Mouse (Mus musculus) neural tube, embryonic 12.5 days (tissue): ENCODE data around the gene Cdr2l. TPM values are rescaled to one million over a fixed set of nuclear protein-coding genes. Genes with fewer than 3 reads are reported as not detected.

ENCODE experiments used
- ATAC-seq: fragments of 200-750 bp; cut with Nextera tagmentation; 2 replicates; pipeline ENCODE4 v1.8.0; 2017; ENCODE audit warnings: low read depth, mild to moderate bottlenecking, moderate TSS enrichment, moderate library complexity; ENCODE audit not compliant: low FRiP score
- H3K27ac ChIP-seq: fragments of 300-500 bp; sonication (generic); 2 replicates; pipeline ENCODE4 v1.5.1; 2016
- H3K27me3 ChIP-seq: fragments of 300-500 bp; sonication (generic); replicated peaks from 2 replicates; pipeline ENCODE4 v1.6.1; 2016; ENCODE audit warnings: mild to moderate bottlenecking
- H3K36me3 ChIP-seq: fragments of 300-500 bp; sonication (generic); 2 replicates; pipeline ENCODE4 v1.6.1; 2016; ENCODE audit warnings: mild to moderate bottlenecking
- H3K4me1 ChIP-seq: fragments of 300-500 bp; sonication (generic); 2 replicates; pipeline ENCODE4 v1.6.1; 2016
- H3K4me2 ChIP-seq: fragments of 300-500 bp; sonication (generic); replicated peaks from 2 replicates; pipeline ENCODE4 v1.6.1; 2016; ENCODE audit warnings: mild to moderate bottlenecking
- H3K4me3 ChIP-seq: fragments of 300-500 bp; sonication (generic); 2 replicates; pipeline ENCODE4 v1.5.1; 2016
- H3K9ac ChIP-seq: fragments of 300-500 bp; sonication (generic); 2 replicates; pipeline ENCODE4 v1.6.1; 2016; ENCODE audit warnings: mild to moderate bottlenecking
- H3K9me3 ChIP-seq: fragments of 300-500 bp; sonication (generic); 2 replicates; pipeline ENCODE4 v1.6.1; 2016; ENCODE audit warnings: mild to moderate bottlenecking
- WGBS: fragments of 180-500 bp; shearing (Covaris S2); methylation state at CpG from one replicate; pipeline ENCODE4 v1.1.7; 2016; 5-methylcytosine and 5-hydroxymethylcytosine counted together
- polyA plus RNA-seq: library from polyadenylated mRNA; unstranded; fragments of >200 nt; fragmentation: Nextera tagmentation; extraction: Ambion mirVana; gene quantifications from 2 replicates; pipeline ENCODE4 v1.2.1, GENCODE M21; 2016

Gene Cdr2l
- 30.0 and 30.1 TPM in 2 replicates for polyA plus RNA-seq

DNA sequence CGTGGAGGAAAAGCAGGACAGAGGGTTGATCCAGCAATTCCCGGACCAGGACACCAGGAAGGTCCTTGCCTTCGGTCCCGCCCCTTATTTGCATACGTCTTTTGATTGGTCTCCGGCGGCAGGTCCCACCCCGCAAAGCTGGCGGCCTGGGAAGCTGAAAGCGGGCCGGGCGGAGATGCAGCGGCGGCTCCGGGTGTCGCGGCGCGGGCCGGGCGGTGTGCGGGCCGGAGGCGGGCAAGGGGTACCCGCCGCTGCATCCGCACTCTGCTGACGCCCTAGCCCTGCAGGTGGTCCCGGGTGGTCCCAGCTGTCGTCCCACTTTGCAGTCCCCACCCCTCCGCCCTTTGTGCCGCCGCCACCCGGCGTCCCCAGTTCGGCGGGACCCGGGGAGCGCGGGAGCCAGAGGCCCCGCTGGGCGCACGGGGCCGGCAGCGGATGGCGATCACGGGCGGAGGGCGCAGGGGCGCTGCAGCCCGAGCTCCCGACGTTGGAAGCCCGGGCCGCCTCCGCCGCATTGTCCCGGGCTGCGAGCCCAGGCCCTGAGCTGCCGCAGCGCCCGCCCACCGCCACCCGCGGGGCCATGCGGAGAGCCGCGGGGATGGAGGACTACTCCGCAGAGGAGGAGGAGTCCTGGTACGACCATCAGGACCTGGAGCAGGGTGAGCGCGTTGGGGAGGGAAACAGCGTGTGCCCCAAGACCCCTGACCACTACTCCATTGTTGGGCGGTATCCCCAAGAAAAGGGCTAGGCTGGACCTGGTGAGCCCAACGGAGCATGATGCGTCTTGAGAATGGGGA lies at the start of gene Cdr2l:
TSS of gene Cdr2l (plus strand) at position 174 of the 797 bp plus-strand sequence.
- Histone ChIP-seq H3K4me3 (peak within 1 kb of the TSS; percentile 80), H3K9me3 (no peaks in the 10 kb centered on the region), H3K27ac (peak within 1 kb of the TSS; percentile 86), H3K9ac (peak within 1 kb of the TSS; percentile 93), H3K4me2 (peak within 1 kb of the TSS; percentile 84), H3K4me1 (peaks cover 42% of the 10 kb centered on the region), H3K36me3 (no peaks in the 10 kb centered on the region), H3K27me3 (no peaks in the 10 kb centered on the region)
- WGBS, result under 1% methylated on average over 76 of the region's 76 CpGs
- ATAC-seq, result peak; percentile 87

GRCm38 (mm10) chr11:115334531-115334930 lies 47.2 kb upstream of the Cdr2l start, which contains the start of gene Otop3:
TSS of gene Otop3 (plus strand) at chr11:115334731.
- ATAC-seq, result peak; percentile 44
- peaks cover 43% of the 10 kb centered on the region for H3K27me3 ChIP-seq
- no peak within 1 kb of the TSS; the same call in 1 of the 2 replicates for H3K9ac ChIP-seq
- H3K27ac ChIP-seq, result no peak within 1 kb of the TSS
- H3K4me1 ChIP-seq, result peaks cover 7% of the 10 kb centered on the region
- peak within 1 kb of the TSS; percentile 58 for H3K4me2 ChIP-seq
- peak within 1 kb of the TSS; percentile 19; the same call in 1 of the 2 replicates for H3K4me3 ChIP-seq
- H3K9me3 ChIP-seq, result no peaks in the 10 kb centered on the region
- WGBS, result 3% methylated on average over 29 of the region's 29 CpGs
- no peaks in the 10 kb centered on the region for H3K36me3 ChIP-seq

DNA sequence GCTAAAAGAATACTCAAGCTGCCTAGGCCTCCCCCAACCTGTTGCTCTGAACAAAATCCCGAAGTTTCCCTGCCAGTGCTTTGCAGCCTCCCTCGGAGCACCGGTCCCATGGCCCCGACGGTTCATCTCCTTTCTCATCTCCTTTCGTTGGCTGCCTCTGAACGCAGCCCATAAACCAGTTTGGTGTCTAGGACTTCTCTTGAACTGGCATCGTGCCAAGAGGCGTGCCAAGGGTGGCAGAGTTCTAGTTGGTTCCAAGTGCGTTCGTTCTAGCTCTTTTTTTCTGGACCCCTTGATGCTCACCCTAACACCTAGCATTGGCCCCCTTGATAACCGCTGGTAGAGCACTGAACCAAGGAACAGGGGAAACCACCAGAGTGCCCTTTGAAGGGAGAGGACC lies 46.5 kb upstream of the Cdr2l start:
- 64% methylated on average over 12 of the region's 12 CpGs for WGBS
- Histone ChIP-seq H3K27ac (no peak overlapping the region), H3K27me3 (peaks cover 43% of the 10 kb centered on the region), H3K36me3 (no peaks in the 10 kb centered on the region), H3K9ac (no peak overlapping the region), H3K4me3 (no peak overlapping the region), H3K4me2 (peak overlapping the region; percentile 58; the same call in 1 of the 2 replicates), H3K9me3 (no peaks in the 10 kb centered on the region), H3K4me1 (peaks cover 7% of the 10 kb centered on the region)
- no peak for ATAC-seq

- Histone ChIP-seq H3K4me1 (peaks cover 7% of the 10 kb centered on the region), H3K4me3 (no peak overlapping the region), H3K9ac (no peak overlapping the region), H3K27me3 (peaks cover 48% of the 10 kb centered on the region), H3K36me3 (no peaks in the 10 kb centered on the region), H3K27ac (no peak overlapping the region), H3K4me2 (no peak overlapping the region), H3K9me3 (no peaks in the 10 kb centered on the region)
- no peak for ATAC-seq
- 22% methylated on average over 6 of the region's 6 CpGs for WGBS
These were observed 45.6 kb upstream of the Cdr2l start for GRCm38 (mm10) chr11:115336115-115336514.

DNA sequence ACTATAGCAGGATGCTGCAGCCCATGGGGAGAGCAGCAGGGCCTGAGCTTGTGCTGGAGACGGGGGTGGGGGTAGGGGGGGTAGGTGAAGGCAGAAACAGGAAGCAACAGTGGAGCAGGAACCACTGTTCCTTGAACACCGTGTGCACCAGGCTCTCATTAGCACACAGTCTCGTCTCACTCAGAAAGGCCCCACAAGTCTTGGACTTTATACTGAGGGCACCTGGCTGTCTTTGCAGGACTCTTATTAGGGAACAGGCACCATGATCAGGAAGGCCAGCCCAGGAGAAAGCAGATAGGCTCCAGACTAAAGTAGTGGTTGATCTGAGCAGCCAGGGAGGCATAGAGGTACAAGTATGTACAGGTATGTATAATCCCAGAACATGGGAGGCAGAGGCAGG lies 44.4 kb upstream of the Cdr2l start:
- no peak overlapping the region for H3K4me2 ChIP-seq
- H3K27ac ChIP-seq, result no peak overlapping the region
- WGBS, result 74% methylated on average over 3 of the region's 3 CpGs
- no peaks in the 10 kb centered on the region for H3K36me3 ChIP-seq
- H3K4me1 ChIP-seq, result peaks cover 7% of the 10 kb centered on the region
- peaks cover 46% of the 10 kb centered on the region for H3K27me3 ChIP-seq
- H3K4me3 ChIP-seq, result no peak overlapping the region
- H3K9me3 ChIP-seq, result no peaks in the 10 kb centered on the region
- ATAC-seq, result no peak
- H3K9ac ChIP-seq, result no peak overlapping the region

DNA sequence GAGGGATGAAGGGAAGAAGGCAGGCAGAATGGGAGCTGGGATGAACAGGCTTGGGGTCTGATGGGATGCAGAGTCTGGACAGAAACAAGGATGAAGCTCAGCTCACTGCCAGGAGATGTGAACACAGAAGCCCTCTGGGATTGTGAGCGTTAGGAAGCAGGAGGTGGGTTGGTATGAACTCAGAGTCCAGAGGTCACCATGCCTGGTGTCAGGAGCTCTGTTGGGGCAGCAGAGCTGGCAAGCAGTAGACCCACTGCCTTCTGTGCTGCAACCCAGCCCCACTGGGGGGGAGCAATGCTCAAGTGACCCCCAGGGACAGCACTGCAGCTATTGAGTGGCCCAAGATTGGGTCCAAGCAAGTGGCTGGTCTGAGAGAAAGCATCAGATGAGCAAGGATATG lies 43.9 kb upstream of the Cdr2l start:
- Histone ChIP-seq H3K4me2 (no peak overlapping the region), H3K4me1 (peaks cover 7% of the 10 kb centered on the region), H3K9ac (no peak overlapping the region), H3K27me3 (peaks cover 46% of the 10 kb centered on the region), H3K27ac (no peak overlapping the region), H3K36me3 (no peaks in the 10 kb centered on the region), H3K4me3 (no peak overlapping the region), H3K9me3 (no peaks in the 10 kb centered on the region)
- WGBS, result 89% methylated on average over 1 of the region's 1 CpGs
- no peak for ATAC-seq

GRCm38 (mm10) chr11:115341246-115341645 lies 40.5 kb upstream of the Cdr2l start:
- 80% methylated on average over 2 of the region's 2 CpGs for WGBS
- no peak overlapping the region for H3K27ac ChIP-seq
- peaks cover 36% of the 10 kb centered on the region for H3K27me3 ChIP-seq
- H3K9me3 ChIP-seq, result no peaks in the 10 kb centered on the region
- no peaks in the 10 kb centered on the region for H3K4me1 ChIP-seq
- H3K9ac ChIP-seq, result no peak overlapping the region
- no peaks in the 10 kb centered on the region for H3K36me3 ChIP-seq
- no peak overlapping the region for H3K4me2 ChIP-seq
- ATAC-seq, result no peak
- H3K4me3 ChIP-seq, result no peak overlapping the region

DNA sequence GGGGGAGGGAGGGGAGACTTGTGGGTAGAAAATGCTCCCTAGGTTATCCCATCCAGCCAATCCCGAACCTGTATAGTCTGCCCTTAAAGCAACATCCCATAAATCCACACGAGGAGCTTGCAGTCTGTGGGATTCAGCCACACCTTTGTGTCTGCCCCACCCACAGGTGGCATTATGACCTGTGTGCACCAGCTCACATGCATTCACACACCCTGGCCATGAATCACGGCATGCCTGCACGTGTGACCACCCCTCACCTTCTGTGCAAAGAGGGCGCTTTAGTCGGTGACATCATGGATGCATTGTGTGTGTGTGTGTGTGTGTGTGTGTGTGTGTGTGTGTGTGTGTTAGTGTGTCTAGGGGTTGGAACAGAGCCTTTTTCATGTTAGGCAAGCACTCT lies 39.9 kb upstream of the Cdr2l start:
- Histone ChIP-seq H3K27me3 (peaks cover 33% of the 10 kb centered on the region), H3K27ac (no peak overlapping the region), H3K9me3 (no peaks in the 10 kb centered on the region), H3K4me2 (no peak overlapping the region), H3K9ac (no peak overlapping the region), H3K4me1 (no peaks in the 10 kb centered on the region), H3K36me3 (no peaks in the 10 kb centered on the region), H3K4me3 (no peak overlapping the region)
- 75% methylated on average over 6 of the region's 6 CpGs for WGBS
- no peak for ATAC-seq

- 12% methylated on average over 12 of the region's 12 CpGs for WGBS
- no peak overlapping the region for H3K4me3 ChIP-seq
These were observed 36.7 kb upstream of the Cdr2l start for GRCm38 (mm10) chr11:115344967-115345366.

DNA sequence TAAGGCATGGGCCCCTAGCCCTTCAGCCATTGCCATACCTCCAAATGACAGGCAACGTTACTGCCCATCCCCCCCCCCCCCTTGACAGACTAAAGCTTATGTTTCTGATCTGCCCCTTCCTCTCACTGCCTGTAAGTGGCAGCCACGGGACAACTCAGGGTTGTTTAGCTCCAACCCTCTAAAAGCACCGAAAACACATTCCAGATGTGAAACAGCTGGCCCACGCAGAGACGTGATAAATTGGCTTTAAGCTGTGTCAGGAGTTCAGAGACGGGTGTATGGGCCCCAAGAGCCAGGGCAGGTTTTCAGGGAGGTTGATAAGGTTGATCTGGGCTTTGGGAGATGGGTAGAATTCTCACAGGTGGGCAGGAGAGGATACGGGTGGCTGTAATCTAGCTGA lies 36.2 kb upstream of the Cdr2l start:
- no peak for ATAC-seq
- no peak overlapping the region for H3K27ac ChIP-seq
- peaks cover 9% of the 10 kb centered on the region; the same call in 1 of the 2 replicates for H3K36me3 ChIP-seq
- H3K4me1 ChIP-seq, result no peaks in the 10 kb centered on the region
- no peak overlapping the region for H3K9ac ChIP-seq
- H3K27me3 ChIP-seq, result peaks cover 19% of the 10 kb centered on the region
- no peak overlapping the region for H3K4me3 ChIP-seq
- 45% methylated on average over 7 of the region's 7 CpGs for WGBS
- no peaks in the 10 kb centered on the region for H3K9me3 ChIP-seq
- H3K4me2 ChIP-seq, result no peak overlapping the region

More at GRCm38 (mm10) chr11:115344967-115345366, 36.7 kb upstream of the Cdr2l start:
- no peak overlapping the region for H3K4me2 ChIP-seq
- no peak for ATAC-seq
- H3K36me3 ChIP-seq, result peaks cover 9% of the 10 kb centered on the region; the same call in 1 of the 2 replicates
- H3K27me3 ChIP-seq, result peaks cover 22% of the 10 kb centered on the region
- no peak overlapping the region for H3K9ac ChIP-seq
- H3K27ac ChIP-seq, result no peak overlapping the region
- no peaks in the 10 kb centered on the region for H3K4me1 ChIP-seq
- H3K9me3 ChIP-seq, result no peaks in the 10 kb centered on the region

DNA sequence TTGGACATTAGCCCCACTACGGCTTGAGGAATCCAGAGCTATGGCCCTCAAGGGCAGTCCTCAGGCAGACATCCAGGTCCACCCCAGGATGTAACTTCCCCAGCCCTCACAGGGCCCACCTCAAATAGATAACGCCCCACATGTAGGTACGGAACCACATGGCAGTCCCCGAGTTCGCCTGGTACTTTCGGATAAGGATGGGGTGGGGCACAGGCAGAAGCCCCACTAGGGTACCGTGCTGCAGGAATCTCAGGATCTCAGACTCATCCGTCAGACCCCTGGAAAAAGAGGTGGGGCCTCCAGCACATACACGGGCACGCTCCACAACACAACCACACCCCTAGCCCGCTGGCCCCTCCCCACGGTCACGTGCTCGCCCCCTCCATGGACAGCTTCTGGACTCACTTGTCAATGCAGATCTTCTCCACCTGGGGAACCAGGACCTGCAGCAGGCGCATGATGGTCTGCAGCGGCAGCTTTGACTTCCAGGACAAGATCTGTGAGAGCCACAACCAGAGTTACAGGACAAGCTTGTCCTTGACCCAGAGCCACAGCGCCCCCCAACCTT lies 33.0 kb upstream of the Cdr2l start:
- 57% methylated on average over 17 of the region's 17 CpGs for WGBS
- no peak overlapping the region for H3K4me2 ChIP-seq

DNA sequence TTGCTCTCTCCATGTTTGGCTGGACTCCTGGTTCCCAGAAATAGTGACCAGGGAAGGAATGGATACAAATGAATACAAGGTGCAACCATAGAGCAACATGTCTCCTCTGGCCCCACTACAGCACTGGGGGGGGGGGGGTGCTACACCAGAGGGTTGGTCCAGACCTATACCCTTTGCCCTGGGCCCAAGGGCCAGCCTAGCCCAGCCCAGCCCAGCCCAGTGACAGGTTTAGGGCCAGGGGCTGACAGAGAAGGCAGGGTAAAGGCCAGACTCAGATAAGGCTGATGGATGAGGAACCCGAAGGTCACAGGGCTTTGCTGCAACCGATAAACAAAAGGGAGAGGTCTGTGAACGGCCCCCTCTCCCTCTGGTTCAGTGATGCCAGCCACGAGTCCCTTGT lies 31.7 kb upstream of the Cdr2l start:
- Histone ChIP-seq H3K9me3 (no peaks in the 10 kb centered on the region), H3K36me3 (peaks cover 28% of the 10 kb centered on the region), H3K9ac (no peak overlapping the region), H3K4me1 (no peaks in the 10 kb centered on the region), H3K4me3 (no peak overlapping the region), H3K4me2 (no peak overlapping the region), H3K27me3 (peaks cover 16% of the 10 kb centered on the region), H3K27ac (no peak overlapping the region)
- 65% methylated on average over 4 of the region's 4 CpGs for WGBS
- no peak for ATAC-seq

More for the DNA sequence above, 33.0 kb upstream of the Cdr2l start:
- Histone ChIP-seq H3K9ac (no peak overlapping the region), H3K9me3 (no peaks in the 10 kb centered on the region), H3K36me3 (peaks cover 28% of the 10 kb centered on the region), H3K27me3 (peaks cover 22% of the 10 kb centered on the region), H3K4me1 (no peaks in the 10 kb centered on the region), H3K27ac (no peak overlapping the region), H3K4me3 (no peak overlapping the region)
- ATAC-seq, result no peak
